Mouse (Mus musculus) MEL (cell line): ENCODE results near the gene Celf2.

Experiments
- CHD1 ChIP-seq: IDR thresholded peaks from 2 replicates; pipeline ENCODE4 v1.6.1; 2012; ENCODE audit warnings: low read depth, mild to moderate bottlenecking, inconsistent platforms, low read length, improper control_type of control experiment
- CTCF ChIP-seq, 3 experiments: IDR thresholded peaks in 2 of 3; conservative IDR thresholded peaks in 1 of 3; 2 replicates each; pipeline ENCODE4 v1.5.1; 2011 to 2012; ENCODE audit warnings: low read length in 3 of 3, low read depth in 2 of 3, mild to moderate bottlenecking in 2 of 3, improper control_type of control experiment in 1 of 3, inconsistent platforms in 1 of 3, mixed read lengths in 1 of 3, moderate library complexity in 1 of 3; ENCODE audit not compliant: control insufficient read depth in 1 of 3, insufficient read depth in 1 of 3, poor library complexity in 1 of 3, severe bottlenecking in 1 of 3
- NELFE ChIP-seq: IDR thresholded peaks from 2 replicates; pipeline ENCODE4 v1.6.1; 2011; ENCODE audit warnings: low read depth, low read length, improper control_type of control experiment
- NRF1 ChIP-seq: IDR thresholded peaks from 2 replicates; pipeline ENCODE4 v1.6.1; 2014; ENCODE audit warnings: low read depth, mild to moderate bottlenecking, inconsistent platforms, low read length, improper control_type of control experiment, moderate library complexity; ENCODE audit not compliant: poor library complexity, insufficient read depth, severe bottlenecking

DNA sequence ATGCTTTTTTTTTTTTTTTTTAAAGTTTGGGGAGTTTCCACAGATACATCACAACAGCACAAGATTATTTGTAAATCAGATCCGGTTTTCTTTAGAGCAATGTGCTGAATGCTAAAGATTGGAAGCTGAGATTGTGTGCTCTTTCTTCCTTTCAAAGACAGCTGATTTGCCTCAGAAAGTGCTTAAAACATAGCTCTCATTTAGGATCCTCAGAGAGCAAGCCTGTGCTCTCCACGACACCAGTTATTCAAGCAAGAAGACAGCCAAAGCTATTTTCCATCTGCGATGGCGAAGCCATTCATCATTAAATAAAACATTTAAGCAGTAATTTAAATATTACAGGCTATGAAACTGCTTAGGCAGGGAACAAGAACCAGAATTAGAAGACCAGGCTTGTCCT is 463.8 kb downstream of the Celf2 start:
- TF ChIP-seq NRF1 = no peak
- TF ChIP-seq CHD1 = no peak
- TF ChIP-seq NELFE = no peak
- no peak for TF ChIP-seq CTCF (IDR thresholded peaks at IDR 0.05 in 2 of 3, conservative IDR thresholded peaks at IDR 0.05 in 1 of 3; ENCODE audit: control insufficient read depth in 1 of 3, insufficient read depth in 1 of 3, low read depth in 2 of 3, low read length in 3 of 3, poor library complexity in 1 of 3, severe bottlenecking in 1 of 3)
